Mouse (Mus musculus) intestine, embryonic 16.5 days (tissue): ENCODE data around the gene Peg12. TPM values are rescaled to one million over a fixed set of nuclear protein-coding genes. Genes with fewer than 3 reads are reported as not detected.

Source experiments
- ATAC-seq: fragments of 200-750 bp; cut with Nextera tagmentation; 2 replicates; pipeline ENCODE4 v1.8.0; 2017; ENCODE audit warnings: moderate TSS enrichment, moderate library complexity
- H3K27ac ChIP-seq: fragments of 300-500 bp; sonication (generic); 2 replicates; pipeline ENCODE4 v1.5.1; 2014; ENCODE audit warnings: mild to moderate bottlenecking, low read length
- H3K27me3 ChIP-seq: fragments of 300-500 bp; sonication (generic); replicated peaks from 2 replicates; pipeline ENCODE4 v1.6.1; 2014; ENCODE audit warnings: low read length, control low read depth, mixed read lengths; ENCODE audit not compliant: control insufficient read depth, insufficient read depth
- H3K36me3 ChIP-seq: fragments of 300-500 bp; sonication (generic); 2 replicates; pipeline ENCODE4 v1.6.1; 2014; ENCODE audit warnings: low read length, control low read depth; ENCODE audit not compliant: control insufficient read depth, insufficient read depth
- H3K4me1 ChIP-seq: fragments of 300-500 bp; sonication (generic); 2 replicates; pipeline ENCODE4 v1.6.1; 2014; ENCODE audit warnings: low read length, control low read depth, mixed read lengths; ENCODE audit not compliant: control insufficient read depth, insufficient read depth
- H3K4me2 ChIP-seq: fragments of 300-500 bp; sonication (generic); 2 replicates; pipeline ENCODE4 v1.6.1; 2014; ENCODE audit warnings: low read depth, low read length, control low read depth
- H3K4me3 ChIP-seq: fragments of 300-500 bp; sonication (generic); 2 replicates; pipeline ENCODE4 v1.5.1; 2014; ENCODE audit warnings: mild to moderate bottlenecking, low read length
- H3K9ac ChIP-seq: fragments of 300-500 bp; sonication (generic); 2 replicates; pipeline ENCODE4 v1.6.1; 2014; ENCODE audit warnings: low read depth, low read length
- H3K9me3 ChIP-seq: fragments of 300-500 bp; sonication (generic); 2 replicates; pipeline ENCODE4 v1.6.1; 2016; ENCODE audit warnings: low read length, control low read depth; ENCODE audit not compliant: control insufficient read depth
- WGBS: fragments of 180-500 bp; shearing (Covaris S2); extraction: QIAGEN DNeasy Blood & Tissue Kit; methylation state at CpG from one replicate; pipeline ENCODE4 v1.1.7; 2014; 5-methylcytosine and 5-hydroxymethylcytosine counted together
- polyA plus RNA-seq: library from polyadenylated mRNA; unstranded; fragments of >200 nt; fragmentation: Nextera tagmentation; extraction: Ambion mirVana; gene quantifications from 2 replicates; pipeline ENCODE4 v1.2.1, GENCODE M21; 2015

Peg12 gene
- 14.0 and 15.5 TPM in 2 replicates for polyA plus RNA-seq

GRCm38 (mm10) chr7:62463878-62464755, at the start of gene Peg12:
Gene Peg12, minus strand, starts transcription at chr7:62464510.
- WGBS = 19% methylated on average over 81 of the region's 82 CpGs
- H3K4me1 ChIP-seq = no peaks in the 10 kb centered on the region
- H3K4me3 ChIP-seq = peak within 1 kb of the TSS; percentile 61
- ATAC-seq = peak; percentile 91
- peak within 1 kb of the TSS; percentile 72 for H3K4me2 ChIP-seq
- H3K9ac ChIP-seq = peak within 1 kb of the TSS; percentile 78
- H3K9me3 ChIP-seq = peaks cover 2% of the 10 kb centered on the region; the same call in 1 of the 2 replicates
- H3K27ac ChIP-seq = peak within 1 kb of the TSS; percentile 92
- no peaks in the 10 kb centered on the region for H3K27me3 ChIP-seq
- no peaks in the 10 kb centered on the region for H3K36me3 ChIP-seq

DNA sequence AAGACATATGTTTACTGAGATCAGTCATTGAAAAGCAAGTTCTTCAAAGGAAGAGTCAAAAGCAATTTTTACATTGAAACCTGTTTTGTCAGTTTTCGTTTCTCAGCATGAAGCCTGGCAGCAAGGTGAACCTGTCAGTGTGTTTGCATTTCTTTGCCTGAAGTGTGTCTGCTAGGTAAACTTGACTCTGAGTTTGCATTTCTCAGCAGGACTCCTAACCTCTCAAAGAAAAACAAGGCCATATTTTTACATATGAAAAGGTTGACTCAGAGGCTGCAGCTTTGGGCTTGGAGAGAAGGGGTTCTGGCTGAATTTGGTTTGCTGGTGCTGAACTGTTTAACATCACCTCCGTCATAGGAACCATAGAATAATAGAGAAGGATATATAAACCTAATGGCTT, 21.8 kb upstream of the Peg12 start:
- ATAC-seq = no peak
- Histone ChIP-seq H3K27me3 (no peaks in the 10 kb centered on the region), H3K4me2 (no peak overlapping the region), H3K9ac (no peak overlapping the region), H3K9me3 (no peaks in the 10 kb centered on the region), H3K36me3 (no peaks in the 10 kb centered on the region), H3K4me3 (no peak overlapping the region), H3K4me1 (no peaks in the 10 kb centered on the region), H3K27ac (no peak overlapping the region)
- 22% methylated on average over 2 of the region's 2 CpGs for WGBS

DNA sequence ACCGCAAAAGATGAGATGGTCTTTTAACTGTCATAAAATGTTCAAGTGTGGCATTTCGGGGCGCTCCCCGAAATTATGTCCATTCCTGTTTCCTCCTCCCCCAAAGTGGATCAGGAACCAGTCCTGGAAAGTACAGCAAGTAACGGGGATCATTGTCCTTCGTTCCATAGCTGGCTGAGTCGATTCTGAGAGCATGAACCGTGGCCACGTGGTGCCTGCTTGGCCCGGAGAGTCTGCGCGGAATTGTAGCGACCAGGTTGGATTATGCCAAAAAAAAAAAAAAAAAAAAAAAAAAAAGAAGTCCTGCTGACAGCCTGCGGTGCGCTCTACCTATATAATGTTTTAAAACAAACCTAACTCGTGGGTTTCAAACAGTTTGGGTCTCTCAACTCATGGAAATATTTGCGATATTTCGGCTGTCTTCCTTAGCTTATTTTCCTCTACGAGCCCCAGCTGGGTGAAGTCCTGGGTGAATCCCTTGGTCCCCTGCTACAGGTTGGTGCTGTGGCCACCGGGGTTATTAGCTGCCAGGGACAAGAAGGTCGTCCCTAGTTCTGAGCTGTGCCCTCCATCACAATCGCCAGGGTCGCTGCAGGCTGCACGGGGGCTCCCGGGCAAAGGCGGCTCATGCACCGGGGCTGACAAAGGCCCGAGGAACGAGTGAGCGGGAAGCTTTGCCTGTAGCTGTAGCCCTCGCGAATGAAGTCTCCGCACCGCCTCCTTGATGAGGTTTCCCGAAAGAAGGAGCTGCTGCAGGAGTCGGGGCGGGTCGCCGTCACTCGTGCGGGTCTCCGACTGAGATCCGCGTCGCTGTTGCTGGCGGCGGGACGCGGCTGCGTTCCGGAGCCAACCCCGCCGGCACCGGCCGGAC, 1.1 kb downstream of the Peg12 start:
- ATAC-seq = peak; percentile 41

GRCm38 (mm10) chr7:62462229-62463006, 1.9 kb downstream of the Peg12 start:
- Histone ChIP-seq H3K9ac (peak overlapping the region; percentile 78), H3K36me3 (no peaks in the 10 kb centered on the region), H3K4me1 (no peaks in the 10 kb centered on the region), H3K27ac (peak overlapping the region; percentile 49), H3K4me3 (peak overlapping the region; percentile 61), H3K27me3 (no peaks in the 10 kb centered on the region), H3K9me3 (peaks cover 2% of the 10 kb centered on the region; the same call in 1 of the 2 replicates), H3K4me2 (peak overlapping the region; percentile 72)
- 24% methylated on average over 13 of the region's 13 CpGs for WGBS
- ATAC-seq = peak; percentile 42

More for the DNA sequence above, 1.1 kb downstream of the Peg12 start:
- H3K9me3 ChIP-seq = peaks cover 2% of the 10 kb centered on the region; the same call in 1 of the 2 replicates
- peak overlapping the region; percentile 61 for H3K4me3 ChIP-seq
- no peaks in the 10 kb centered on the region for H3K27me3 ChIP-seq
- H3K36me3 ChIP-seq = no peaks in the 10 kb centered on the region
- H3K4me2 ChIP-seq = peak overlapping the region; percentile 72
- peak overlapping the region; percentile 92 for H3K27ac ChIP-seq
- no peaks in the 10 kb centered on the region for H3K4me1 ChIP-seq
- 24% methylated on average over 55 of the region's 55 CpGs for WGBS
- H3K9ac ChIP-seq = peak overlapping the region; percentile 78

- WGBS = 20% methylated on average over 2 of the region's 2 CpGs
- Histone ChIP-seq H3K36me3 (no peaks in the 10 kb centered on the region), H3K4me3 (no peak overlapping the region)
Observed at GRCm38 (mm10) chr7:62452353-62452752, 12.0 kb downstream of the Peg12 start.

GRCm38 (mm10) chr7:62445431-62446165, 18.7 kb downstream of the Peg12 start:
- no peak overlapping the region for H3K4me2 ChIP-seq
- H3K27me3 ChIP-seq = no peaks in the 10 kb centered on the region
- H3K9ac ChIP-seq = no peak overlapping the region
- no peaks in the 10 kb centered on the region for H3K9me3 ChIP-seq
- no peaks in the 10 kb centered on the region for H3K4me1 ChIP-seq
- H3K36me3 ChIP-seq = no peaks in the 10 kb centered on the region
- H3K4me3 ChIP-seq = no peak overlapping the region
- ATAC-seq = no peak
- no peak overlapping the region for H3K27ac ChIP-seq

More at GRCm38 (mm10) chr7:62452353-62452752, 12.0 kb downstream of the Peg12 start:
- Histone ChIP-seq H3K9me3 (no peaks in the 10 kb centered on the region), H3K27me3 (no peaks in the 10 kb centered on the region), H3K9ac (no peak overlapping the region), H3K4me1 (no peaks in the 10 kb centered on the region), H3K27ac (no peak overlapping the region), H3K4me2 (no peak overlapping the region)
- ATAC-seq = no peak

DNA sequence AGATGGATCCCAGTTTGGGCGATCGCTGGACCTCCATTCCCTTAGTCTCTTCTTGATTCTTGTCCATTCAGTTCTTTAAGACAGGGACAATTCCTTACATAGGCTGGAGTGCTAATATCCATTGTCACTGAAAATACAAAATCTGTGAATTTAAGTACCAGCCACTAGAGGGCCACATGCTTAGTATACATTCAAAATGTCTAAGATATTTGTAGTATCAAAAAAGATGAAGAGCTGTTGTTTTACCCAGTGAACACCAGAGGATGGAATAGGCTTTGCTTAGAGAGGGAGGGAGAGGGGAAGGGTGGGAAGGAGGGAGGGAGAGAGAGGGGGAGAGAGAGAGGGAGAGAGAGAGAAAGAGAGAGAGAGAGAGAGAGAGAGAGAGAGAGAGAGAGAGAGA, 27.9 kb downstream of the Peg12 start:
- Histone ChIP-seq H3K36me3 (no peaks in the 10 kb centered on the region), H3K4me2 (no peak overlapping the region), H3K4me1 (no peaks in the 10 kb centered on the region), H3K27me3 (no peaks in the 10 kb centered on the region), H3K9ac (no peak overlapping the region), H3K4me3 (no peak overlapping the region), H3K27ac (no peak overlapping the region), H3K9me3 (no peaks in the 10 kb centered on the region)
- WGBS = 35% methylated on average over 2 of the region's 2 CpGs
- no peak for ATAC-seq

DNA sequence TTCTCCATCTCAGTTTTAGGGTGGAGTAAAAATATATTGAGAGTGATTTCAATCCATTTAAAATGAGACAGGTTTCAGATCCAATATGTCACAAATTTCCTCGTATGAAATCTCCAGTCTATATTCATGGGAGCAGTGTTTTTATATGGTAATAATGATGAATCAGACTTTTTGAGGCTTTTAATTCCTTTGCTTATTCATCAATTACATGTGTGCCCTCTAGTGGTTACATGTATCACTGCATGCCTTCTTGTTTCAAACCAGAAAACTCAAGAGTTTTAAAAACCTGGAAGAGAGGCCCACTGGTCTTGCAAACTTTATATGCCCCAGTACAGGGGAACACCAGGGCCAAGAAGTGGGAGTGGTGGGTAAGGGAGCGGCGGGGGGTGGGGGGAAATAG, 31.1 kb downstream of the Peg12 start:
- 37% methylated on average over 3 of the region's 3 CpGs for WGBS
- Histone ChIP-seq H3K27me3 (no peaks in the 10 kb centered on the region), H3K27ac (no peak overlapping the region), H3K4me3 (no peak overlapping the region), H3K4me1 (no peaks in the 10 kb centered on the region), H3K36me3 (no peaks in the 10 kb centered on the region), H3K4me2 (no peak overlapping the region), H3K9me3 (no peaks in the 10 kb centered on the region), H3K9ac (no peak overlapping the region)
- no peak for ATAC-seq
